Mouse (Mus musculus) kidney, postnatal 10 days (tissue): ENCODE results near the gene Zfp526.
"Not testable (repeated sequence)": the region's sequence is repeated elsewhere in the genome, so short reads cannot be mapped to it uniquely, and the experiment has no call there.

Source experiments
- DNase-seq: peaks from one replicate; pipeline ENCODE4 v3.0.0; 2021; ENCODE audit warnings: mixed read lengths

The Zfp526 gene

GRCm38 (mm10) chr7:25243361-25243760, 22.1 kb downstream of the Zfp526 start:
- no peak for DNase-seq

GRCm38 (mm10) chr7:25244562-25245369, 23.5 kb downstream of the Zfp526 start:
- no peak for DNase-seq

GRCm38 (mm10) chr7:25246079-25246758, 25.0 kb downstream of the Zfp526 start:
- DNase-seq, result peak; percentile 74

- peak; percentile 38 for DNase-seq
These were observed 25.5 kb downstream of the Zfp526 start for GRCm38 (mm10) chr7:25246759-25247137.

- no peak for DNase-seq
These were observed 26.3 kb downstream of the Zfp526 start for GRCm38 (mm10) chr7:25247498-25247897.

- peak; percentile 67 for DNase-seq
These were observed 26.9 kb downstream of the Zfp526 start for GRCm38 (mm10) chr7:25248018-25248647.

- DNase-seq, result peak; percentile 68
These were observed 27.7 kb downstream of the Zfp526 start for GRCm38 (mm10) chr7:25248846-25249313.

GRCm38 (mm10) chr7:25249314-25250140, 28.3 kb downstream of the Zfp526 start:
- DNase-seq, result peak; percentile 92

GRCm38 (mm10) chr7:25250141-25250972, 29.1 kb downstream of the Zfp526 start, which contains the start of gene Erf:
Gene Erf (minus strand): TSS chr7:25250761.
- peak; percentile 98 for DNase-seq

- peak; percentile 90 for DNase-seq
These were observed 30.0 kb downstream of the Zfp526 start for GRCm38 (mm10) chr7:25251071-25251791.

GRCm38 (mm10) chr7:25251822-25252221, 30.6 kb downstream of the Zfp526 start:
- no peak for DNase-seq

GRCm38 (mm10) chr7:25261896-25262295, 40.7 kb downstream of the Zfp526 start:
- DNase-seq, result no peak

GRCm38 (mm10) chr7:25263968-25264870, 43.0 kb downstream of the Zfp526 start:
- DNase-seq, result no peak

GRCm38 (mm10) chr7:25265743-25266142, 44.5 kb downstream of the Zfp526 start:
- DNase-seq, result not testable (repeated sequence)

GRCm38 (mm10) chr7:25266180-25266962, 45.1 kb downstream of the Zfp526 start:
- no peak for DNase-seq

- peak; percentile 99 for DNase-seq
These were observed 46.1 kb downstream of the Zfp526 start, which contains the start of gene Cic for GRCm38 (mm10) chr7:25267301-25267750. Gene Cic (plus strand): TSS chr7:25267704.

GRCm38 (mm10) chr7:25267751-25268463, 46.7 kb downstream of the Zfp526 start:
- DNase-seq, result peak; percentile 99

- DNase-seq, result no peak
These were observed 47.4 kb downstream of the Zfp526 start for GRCm38 (mm10) chr7:25268588-25268987.
